Mouse (Mus musculus): ENCODE data around the gene Bola1. TPM values are rescaled to one million over a fixed set of nuclear protein-coding genes. Genes with fewer than 3 reads are reported as not detected.

Bola1 gene
- total RNA-seq, 2 experiments from 2014 or later, result 3.2 TPM; not detected in 1

DNA sequence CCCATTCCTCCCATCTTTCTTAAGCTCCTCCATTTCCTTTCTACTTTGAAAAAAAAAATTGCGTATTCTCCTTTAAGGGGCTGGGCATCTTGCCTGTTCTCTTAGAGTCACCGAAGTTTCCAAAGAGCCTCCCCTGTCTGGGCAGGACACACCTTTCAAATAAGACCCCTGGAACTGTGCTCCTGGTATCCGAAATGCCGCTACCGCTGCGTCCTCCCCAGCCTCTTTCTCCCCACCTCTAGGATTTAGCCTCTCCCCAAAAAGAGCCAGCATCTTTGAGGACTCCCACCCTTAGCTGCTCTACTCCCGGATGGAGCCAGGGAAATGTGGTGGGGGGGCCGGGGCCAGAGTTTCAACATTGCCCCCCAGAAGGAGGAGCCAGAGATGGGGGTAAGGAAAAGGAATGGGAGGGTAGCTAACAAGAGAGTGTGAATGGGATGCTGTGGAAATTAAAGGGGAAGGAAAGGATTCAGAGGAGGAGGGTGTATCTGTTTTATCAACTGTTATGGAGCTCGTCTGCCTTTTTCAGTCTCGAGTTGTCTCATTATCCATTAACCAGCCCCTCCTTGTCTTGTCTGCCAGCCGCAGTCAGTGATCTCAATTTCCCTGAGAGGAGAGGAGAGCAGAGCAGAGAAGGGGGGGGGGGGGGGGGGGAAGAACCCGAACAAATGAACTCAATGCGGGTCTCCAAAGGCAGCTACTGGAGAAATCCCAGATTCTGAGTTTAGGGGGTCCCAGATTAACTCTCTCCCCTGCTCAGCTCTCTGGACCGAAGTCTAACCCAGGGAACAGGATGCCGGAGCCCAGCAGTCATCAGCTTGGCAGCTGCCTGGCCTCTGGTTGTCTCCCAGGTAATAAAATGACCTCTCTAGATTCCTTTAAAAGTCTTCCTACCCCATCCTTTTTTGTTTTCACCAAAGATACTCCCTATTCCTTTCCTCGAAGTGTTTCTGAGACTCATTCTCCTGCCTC lies 57.4 kb downstream of the Bola1 start, which contains the start of gene Mtmr11:
TSS of gene Mtmr11 (plus strand) at position 136 of the 972 bp plus-strand sequence.
- ATAC-seq (replicated peaks; ENCODE audit: low FRiP score, poor library complexity, severe bottlenecking), result no peak

DNA sequence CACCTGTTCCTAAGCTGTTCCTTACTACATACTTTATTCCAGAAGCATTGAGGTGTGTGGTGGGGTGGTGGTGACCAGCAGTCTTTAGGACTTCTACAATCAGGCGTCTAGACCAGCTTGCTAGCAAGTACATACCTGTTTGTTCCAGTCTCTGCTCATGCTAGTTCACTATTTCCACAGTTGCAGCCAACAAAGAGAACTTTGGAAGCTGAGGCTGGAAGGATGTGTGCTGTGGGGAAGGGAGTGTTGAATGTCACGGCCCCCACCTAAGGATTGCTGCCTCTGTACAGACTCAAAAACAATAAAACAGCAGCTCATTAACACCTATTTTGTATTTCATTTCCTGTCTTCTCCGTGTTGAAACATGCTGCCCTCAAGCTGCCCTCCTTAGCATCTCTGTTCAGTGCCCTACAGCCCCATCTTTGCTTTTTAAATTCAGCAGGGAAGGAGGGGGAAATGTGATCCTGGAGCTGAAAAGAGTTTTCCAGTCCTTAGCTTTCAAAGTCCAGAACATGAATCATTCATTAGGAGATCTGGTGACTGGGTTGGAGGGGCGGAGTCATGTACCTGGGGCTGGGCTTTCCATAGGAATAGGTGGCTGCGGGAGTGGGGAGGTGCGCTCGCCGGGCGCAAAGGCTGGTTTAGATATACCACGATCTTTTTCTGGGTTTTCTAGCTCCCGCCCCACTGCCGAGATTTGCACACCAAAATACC lies 58.5 kb downstream of the Bola1 start:
- ATAC-seq (replicated peaks; ENCODE audit: low FRiP score, poor library complexity, severe bottlenecking), result no peak

DNA sequence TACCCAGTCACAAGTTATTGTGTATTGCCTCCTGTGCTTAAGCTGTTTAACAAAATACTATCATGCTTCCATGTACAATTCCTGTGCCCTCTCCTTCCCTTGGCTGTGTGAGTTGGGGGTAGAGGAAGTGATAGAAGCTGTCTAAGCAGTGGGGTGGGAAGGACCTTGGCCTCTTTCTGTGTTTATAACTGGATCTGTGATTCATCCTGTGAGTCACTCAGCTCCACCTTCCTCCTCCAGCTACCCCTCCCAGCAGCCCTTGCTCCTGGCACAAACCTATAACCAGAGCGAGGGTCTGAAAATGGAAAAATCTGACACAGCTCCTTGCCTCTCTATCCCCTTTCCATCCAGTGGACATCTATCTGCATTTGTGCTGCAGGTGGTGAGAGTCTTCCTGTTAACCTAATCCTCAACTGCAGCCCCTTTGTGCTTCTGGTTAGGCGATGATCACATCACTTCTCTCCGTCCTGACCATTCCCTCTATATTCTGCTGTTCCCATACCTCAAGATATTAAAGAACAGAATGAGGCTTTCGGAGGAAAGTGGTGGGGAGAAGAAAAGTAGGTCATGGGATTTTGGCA lies 59.2 kb downstream of the Bola1 start:
- ATAC-seq (replicated peaks; ENCODE audit: low FRiP score, poor library complexity, severe bottlenecking), result no peak

DNA sequence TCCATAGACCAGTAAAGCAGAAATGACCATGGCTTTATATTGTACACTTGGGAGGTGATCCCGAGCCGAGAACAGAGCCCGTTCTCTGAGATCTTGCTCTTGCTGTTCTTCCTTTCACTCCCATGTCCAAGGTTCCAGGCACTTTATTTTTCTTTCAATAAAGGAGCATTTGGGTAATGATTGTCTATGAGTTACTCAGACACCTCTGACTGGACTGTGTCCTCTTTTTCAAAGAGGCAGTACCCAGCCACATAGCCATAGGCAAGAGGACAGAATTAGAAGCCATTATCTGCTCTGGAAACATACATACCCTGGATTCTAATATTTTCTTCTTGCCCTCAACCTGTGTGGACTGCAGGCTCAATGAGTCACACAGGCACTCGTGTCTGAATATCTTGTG lies 59.7 kb downstream of the Bola1 start:
- ATAC-seq (replicated peaks; ENCODE audit: low FRiP score, poor library complexity, severe bottlenecking), result no peak

DNA sequence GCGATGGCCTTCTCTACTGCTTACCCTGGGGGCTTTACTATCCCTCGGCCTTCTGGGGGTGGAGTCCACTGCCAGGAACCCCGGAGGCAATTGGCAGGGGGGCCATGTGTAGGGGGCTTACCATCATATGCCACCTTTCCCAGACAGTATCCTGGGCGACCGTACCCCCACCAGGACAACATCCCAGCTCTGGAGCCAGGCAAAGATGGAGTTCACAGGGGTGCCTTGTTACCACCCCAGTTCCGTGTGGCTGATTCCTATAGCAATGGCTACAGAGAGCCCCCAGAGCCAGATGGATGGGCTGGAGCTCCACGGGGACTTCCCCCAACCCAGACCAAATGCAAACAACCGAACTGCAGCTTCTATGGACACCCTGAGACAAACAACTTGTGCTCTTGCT lies 64.0 kb downstream of the Bola1 start:
- no peak for ATAC-seq (replicated peaks; ENCODE audit: low FRiP score, poor library complexity, severe bottlenecking)

DNA sequence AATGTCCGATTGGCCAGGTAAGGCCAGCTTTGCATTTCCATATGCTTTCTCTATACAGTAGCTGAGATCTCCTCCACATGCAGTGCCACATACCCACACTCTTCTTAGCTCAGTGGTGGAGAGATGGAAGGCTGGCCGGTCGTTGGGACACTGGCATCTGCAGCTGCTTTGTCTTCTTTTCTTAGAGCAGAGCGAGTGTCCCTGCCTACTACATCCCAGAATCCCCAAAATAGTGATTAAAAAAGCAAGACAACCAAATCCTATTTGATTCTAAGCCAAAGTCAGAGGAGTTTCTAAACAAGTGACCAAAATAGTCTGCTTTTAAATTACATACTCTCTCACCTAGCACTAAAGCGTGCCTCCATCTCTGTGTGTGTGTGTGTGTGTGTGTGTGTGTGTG lies 66.9 kb downstream of the Bola1 start:
- ATAC-seq (replicated peaks; ENCODE audit: low FRiP score, poor library complexity, severe bottlenecking), result no peak

DNA sequence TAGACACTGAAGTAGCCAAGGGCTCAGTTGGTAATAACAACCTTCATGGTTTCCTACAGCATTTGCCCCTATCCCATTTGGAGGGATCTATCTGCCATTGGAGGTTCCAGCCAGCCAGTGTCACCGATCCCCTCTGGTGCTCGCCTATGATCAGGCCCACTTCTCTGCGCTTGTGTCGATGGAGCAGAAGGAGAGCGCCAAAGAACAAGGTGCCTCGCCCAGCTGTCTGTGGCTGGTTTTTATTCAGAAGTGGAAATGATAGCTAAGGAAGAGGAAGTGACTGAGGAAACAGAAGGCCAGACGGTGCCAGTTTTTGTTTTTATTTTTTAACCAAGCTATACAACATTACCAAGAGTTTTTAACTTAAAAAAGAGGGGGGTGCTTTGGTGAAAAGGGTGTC lies 67.7 kb downstream of the Bola1 start:
- ATAC-seq (replicated peaks; ENCODE audit: low FRiP score, poor library complexity, severe bottlenecking), result no peak

DNA sequence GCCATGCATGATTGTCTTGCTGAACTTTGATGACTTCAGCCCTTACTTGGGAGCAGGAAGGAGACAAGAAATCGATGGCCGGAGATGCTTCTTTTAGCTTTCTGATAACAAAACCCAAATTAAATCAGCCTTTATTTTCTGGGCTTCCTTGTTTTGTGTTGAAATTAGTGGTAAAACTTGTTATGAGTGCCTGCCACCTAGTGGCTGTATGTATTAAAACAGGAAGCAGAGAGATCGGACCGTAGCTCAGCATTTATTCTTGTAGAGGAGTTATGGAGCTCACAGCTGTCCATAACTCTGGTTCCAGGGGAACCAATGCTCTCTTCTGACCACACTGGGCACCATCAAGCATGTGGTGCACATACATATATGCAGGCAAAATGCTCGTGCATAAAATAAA lies 71.6 kb downstream of the Bola1 start:
- peak; percentile 87 for ATAC-seq (replicated peaks; ENCODE audit: low FRiP score, poor library complexity, severe bottlenecking)

Other genes starting within 250 kb of the Bola1 start
- 6.7 and 10.8 TPM in 2 replicates for gene Plekho1, start 223.7 kb downstream of the Bola1 start, total RNA-seq (2015; ENCODE audit: low replicate concordance)
- 8.2 and 10.1 TPM in 2 replicates for gene Plekho1, start 223.7 kb downstream of the Bola1 start, total RNA-seq (2017; ENCODE audit: low replicate concordance)
- gene Vps45, start 161.2 kb downstream of the Bola1 start, total RNA-seq (2015; ENCODE audit: low replicate concordance), result 2.5 and 14.2 TPM in 2 replicates
- gene Vps45, start 161.2 kb downstream of the Bola1 start, total RNA-seq (2017; ENCODE audit: low replicate concordance), result 5.1 and 7.1 TPM in 2 replicates
- gene Otud7b, start 115.2 kb downstream of the Bola1 start, total RNA-seq (2015; ENCODE audit: low replicate concordance), result 1.0 and 2.1 TPM in 2 replicates
- 6.1 and 12.8 TPM in 2 replicates for gene Otud7b, start 115.2 kb downstream of the Bola1 start, total RNA-seq (2017; ENCODE audit: low replicate concordance)
- not detected in 2 replicates for gene Mtmr11, start 57.7 kb downstream of the Bola1 start, total RNA-seq (2015; ENCODE audit: low replicate concordance)
- 0.34 TPM in 1 of 2 replicates, not detected in the other for gene Mtmr11, start 57.7 kb downstream of the Bola1 start, total RNA-seq (2017; ENCODE audit: low replicate concordance)
- gene Sf3b4, start 47.4 kb downstream of the Bola1 start, total RNA-seq (2015; ENCODE audit: low replicate concordance), result 20.9 and 24.9 TPM in 2 replicates
- gene Sf3b4, start 47.4 kb downstream of the Bola1 start, total RNA-seq (2017; ENCODE audit: low replicate concordance), result 3.6 and 3.8 TPM in 2 replicates
- not detected in 2 replicates for gene Sv2a, start 38.6 kb downstream of the Bola1 start, total RNA-seq (2015; ENCODE audit: low replicate concordance)
- not detected in 2 replicates for gene Sv2a, start 38.6 kb downstream of the Bola1 start, total RNA-seq (2017; ENCODE audit: low replicate concordance)
- gene Hist2h2ab, start 156 bp upstream of the Bola1 start, total RNA-seq (2015; ENCODE audit: low replicate concordance), result 6.5 TPM in 1 of 2 replicates, not detected in the other
- gene Hist2h2ab, start 156 bp upstream of the Bola1 start, total RNA-seq (2017; ENCODE audit: low replicate concordance), result 35.6 and 94.8 TPM in 2 replicates
- gene Hist2h2ac, start 1.2 kb upstream of the Bola1 start, total RNA-seq (2015; ENCODE audit: low replicate concordance), result 18.3 and 36.8 TPM in 2 replicates
- gene Hist2h2ac, start 1.2 kb upstream of the Bola1 start, total RNA-seq (2017; ENCODE audit: low replicate concordance), result 1,217 and 1,495 TPM in 2 replicates
- 19.2 and 22.6 TPM in 2 replicates for gene Hist2h2be, start 1.4 kb upstream of the Bola1 start, total RNA-seq (2015; ENCODE audit: low replicate concordance)
- gene Hist2h2be, start 1.4 kb upstream of the Bola1 start, total RNA-seq (2017; ENCODE audit: low replicate concordance), result 19.5 and 32.7 TPM in 2 replicates
- 139 and 198 TPM in 2 replicates for gene Hist2h3c2, start 19.4 kb upstream of the Bola1 start, total RNA-seq (2015; ENCODE audit: low replicate concordance)
- 86.0 and 97.2 TPM in 2 replicates for gene Hist2h3c2, start 19.4 kb upstream of the Bola1 start, total RNA-seq (2017; ENCODE audit: low replicate concordance)
- 65.5 and 89.0 TPM in 2 replicates for gene Hist2h2aa2, start 20.6 kb upstream of the Bola1 start, total RNA-seq (2015; ENCODE audit: low replicate concordance)
- 1,562 and 3,181 TPM in 2 replicates for gene Hist2h2aa2, start 20.6 kb upstream of the Bola1 start, total RNA-seq (2017; ENCODE audit: low replicate concordance)
- not detected in 2 replicates for gene Hist2h2aa1, start 25.8 kb upstream of the Bola1 start, total RNA-seq (2015; ENCODE audit: low replicate concordance)
- gene Hist2h2aa1, start 25.8 kb upstream of the Bola1 start, total RNA-seq (2017; ENCODE audit: low replicate concordance), result 1,803 and 3,861 TPM in 2 replicates
- gene Hist2h3c1, start 27.0 kb upstream of the Bola1 start, total RNA-seq (2015; ENCODE audit: low replicate concordance), result 16.7 and 20.9 TPM in 2 replicates
- gene Hist2h3c1, start 27.0 kb upstream of the Bola1 start, total RNA-seq (2017; ENCODE audit: low replicate concordance), result 15.1 TPM in 1 of 2 replicates, not detected in the other
- gene Hist2h4, start 43.6 kb upstream of the Bola1 start, total RNA-seq (2015; ENCODE audit: low replicate concordance), result 114 and 128 TPM in 2 replicates
- gene Hist2h4, start 43.6 kb upstream of the Bola1 start, total RNA-seq (2017; ENCODE audit: low replicate concordance), result 46.8 and 67.0 TPM in 2 replicates
- gene Hist2h3b, start 48.9 kb upstream of the Bola1 start, total RNA-seq (2015; ENCODE audit: low replicate concordance), result 373 and 489 TPM in 2 replicates
- 312 and 340 TPM in 2 replicates for gene Hist2h3b, start 48.9 kb upstream of the Bola1 start, total RNA-seq (2017; ENCODE audit: low replicate concordance)
- gene Hist2h2bb, start 50.0 kb upstream of the Bola1 start, total RNA-seq (2015; ENCODE audit: low replicate concordance), result 715 and 759 TPM in 2 replicates
- gene Hist2h2bb, start 50.0 kb upstream of the Bola1 start, total RNA-seq (2017; ENCODE audit: low replicate concordance), result 2,995 and 4,039 TPM in 2 replicates
- gene Fcgr1, start 74.3 kb upstream of the Bola1 start, total RNA-seq (2015; ENCODE audit: low replicate concordance), result 9.0 and 10.8 TPM in 2 replicates
- gene Fcgr1, start 74.3 kb upstream of the Bola1 start, total RNA-seq (2017; ENCODE audit: low replicate concordance), result 4.0 and 4.5 TPM in 2 replicates
- gene BC107364, start 232.6 kb upstream of the Bola1 start, total RNA-seq (2015; ENCODE audit: low replicate concordance), result not detected in 2 replicates
- not detected in 2 replicates for gene BC107364, start 232.6 kb upstream of the Bola1 start, total RNA-seq (2017; ENCODE audit: low replicate concordance)